In the genomic region with DNA sequence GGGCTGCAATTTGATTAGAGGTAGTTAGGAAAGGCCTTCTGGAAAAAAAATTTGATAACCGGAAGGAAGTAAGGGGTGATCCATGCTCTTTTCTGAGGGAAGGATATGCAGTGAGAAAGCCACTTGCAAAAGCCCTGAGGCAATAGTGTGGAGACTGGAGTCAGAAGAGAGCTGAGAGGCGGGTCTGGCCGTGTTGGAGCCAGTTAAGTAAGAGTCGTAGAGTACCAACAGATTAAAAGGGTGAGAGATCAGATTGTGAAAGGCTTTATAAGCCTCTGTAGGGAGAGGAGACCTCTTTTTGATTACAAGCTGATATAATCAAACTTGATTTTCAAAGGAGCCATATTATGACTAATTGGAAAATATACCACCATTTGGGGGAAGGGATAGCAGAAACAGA, we compare ENCODE assay signal across 11 mouse cellular contexts. TPM values are rescaled to one million over a fixed set of nuclear protein-coding genes. Genes with fewer than 3 reads are reported as not detected.
DNase-seq lines count a peak whose midpoint lies in the region; ATAC-seq and TF ChIP-seq lines count a peak whose summit lies in the region.
"Had no signal": no experiment of that assay in that cellular context is flagged by ENCODE, and none has a peak within 500 bp of the region (broad histone marks: within the 10 kb centered on the region; RNA-seq: fewer than 3 reads in every experiment).

No protein-coding gene starts in this region.

- no peak overlapping the region for H3K27ac ChIP-seq in kidney, embryonic 15.5 days
- H3K27ac ChIP-seq in CH12.LX (ENCODE audit: insufficient read depth, low read depth) = peak overlapping the region; percentile 45; the same call in 1 of the 2 replicates
- peak overlapping the region; percentile 55 for H3K27ac ChIP-seq in bone marrow macrophage, adult 2 months (ENCODE audit: insufficient read depth, low read depth, low read length)

- in situ Hi-C loops in CH12.LX (cut with MboI; ENCODE audit: low pct_ligation_motif_present, low pct_unique_long_range_greater_than_20kb, low sequenced_read_pairs) = no loop called here

- H3K79me2 ChIP-seq in CH12.LX (replicated peaks; ENCODE audit: control insufficient read depth, extremely low read depth, insufficient read depth, poor library complexity, severe bottlenecking) = peaks cover 48% of the 10 kb centered on the region

- H3K4me3 ChIP-seq in kidney, embryonic 15.5 days (replicated peaks) = 0 out of 2 replicates have a peak overlapping the region, but pooled peaks have one; percentile 12
- peak overlapping the region; percentile 61 to 94 (median 69) for H3K4me3 ChIP-seq in CH12.LX (replicated peaks in 1 of 3; ENCODE audit: low read depth in 2 of 3, low read length in 2 of 3, poor library complexity in 1 of 3)
- H3K4me3 ChIP-seq in bone marrow macrophage, adult 2 months (ENCODE audit: insufficient read depth, low read length) = peak overlapping the region; percentile 31

- H3K36me3 ChIP-seq in kidney, embryonic 15.5 days = no peaks in the 10 kb centered on the region
- peaks cover 0 to 5% of the 10 kb centered on the region in 2 experiments for H3K36me3 ChIP-seq in CH12.LX (replicated peaks in 1 of 2; ENCODE audit: control insufficient read depth in 1 of 2, insufficient read depth in 1 of 2, low read length in 1 of 2)

- peak overlapping the region; percentile 92; the same call in 1 of the 2 replicates for H3K4me2 ChIP-seq in kidney, embryonic 15.5 days
- peak overlapping the region; percentile 84 for H3K4me2 ChIP-seq in CH12.LX (ENCODE audit: insufficient read depth, low read depth, poor library complexity, severe bottlenecking)

- TF ChIP-seq RAD21 in CH12.LX (IDR thresholded peaks at IDR 0.05; ENCODE audit: low read depth, low read length) = no peak

- dilution Hi-C loops in CH12.LX (cut with MboI; ENCODE audit: extremely low pct_ligation_motif_present, extremely low pct_unique_long_range_greater_than_20kb, low sequenced_read_pairs) = no loop called here

- ATAC-seq in kidney, embryonic 15.5 days (replicated peaks; ENCODE audit: low FRiP score) = no peak

- TF ChIP-seq CTCF in CH12.LX (conservative IDR thresholded peaks at IDR 0.05 in 1 of 2, IDR thresholded peaks at IDR 0.05 in 1 of 2; ENCODE audit: low read depth in 2 of 2, low read length in 2 of 2) = no peak
- TF ChIP-seq CTCF in bone marrow macrophage, adult 2 months (IDR thresholded peaks at IDR 0.05; ENCODE audit: low read depth, low read length) = no peak

- no peaks in the 10 kb centered on the region for H3K27me3 ChIP-seq in kidney, embryonic 15.5 days
- H3K27me3 ChIP-seq in CH12.LX (replicated peaks) = no peaks in the 10 kb centered on the region

- no peak for TF ChIP-seq EP300 in CH12.LX (IDR thresholded peaks at IDR 0.05; ENCODE audit: low read length)

- peaks cover 14% of the 10 kb centered on the region for H3K4me1 ChIP-seq in kidney, embryonic 15.5 days
- H3K4me1 ChIP-seq in CH12.LX (ENCODE audit: control insufficient read depth in 1 of 2, insufficient read depth in 2 of 2) = peaks cover 13 to 43% of the 10 kb centered on the region in 2 experiments
- H3K4me1 ChIP-seq in bone marrow macrophage, adult 2 months (ENCODE audit: control insufficient read depth, insufficient read depth, low read length) = peaks cover 34% of the 10 kb centered on the region

- DNase-seq in kidney, adult 9 months = no peak
- peak; percentile 49 for DNase-seq in CH12.LX (ENCODE audit: extremely low read depth)
- peak; percentile 63 for DNase-seq in lung, postnatal 36 days
- no peak for DNase-seq in Muller cell, postnatal 12 days (ENCODE audit: inconsistent ontology term)
- no peak for DNase-seq in cerebellum, adult 9-11 months
- DNase-seq: cerebellum, postnatal 36 days; gastrocnemius, postnatal 10 days; heart, postnatal 36 days; lung, embryonic 14.5 days had no signal

- TF ChIP-seq POLR2A in CH12.LX (IDR thresholded peaks at IDR 0.05; ENCODE audit: low read depth, low read length) = peak; percentile 38; the same call in 1 of the 2 replicates
- TF ChIP-seq POLR2A in bone marrow macrophage, adult 2 months (IDR thresholded peaks at IDR 0.05; ENCODE audit: borderline replicate concordance, low read depth, low read length) = no peak

- H3K9ac ChIP-seq in kidney, embryonic 15.5 days = no peak overlapping the region
- peak overlapping the region; percentile 90 for H3K9ac ChIP-seq in CH12.LX (ENCODE audit: insufficient read depth, low read depth)
- H3K9ac ChIP-seq: lung, embryonic 14.5 days had no signal

- no peaks in the 10 kb centered on the region for H3K9me3 ChIP-seq in kidney, embryonic 15.5 days (replicated peaks)
- no peaks in the 10 kb centered on the region for H3K9me3 ChIP-seq in CH12.LX (replicated peaks; ENCODE audit: low read length)

- WGBS in kidney, embryonic 15.5 days = 65% methylated on average over 4 of the region's 4 CpGs

TF ChIP-seq in CH12.LX, 34 proteins besides CTCF, POLR2A, EP300 and RAD21:
- TF ChIP-seq ZKSCAN1 (IDR thresholded peaks at IDR 0.05; ENCODE audit: borderline replicate concordance, low read depth, low read length) (no peak), MXI1 (IDR thresholded peaks at IDR 0.05; ENCODE audit: low read depth, low read length) (peak; percentile 33; the same call in 1 of the 2 replicates), E2F4 (IDR thresholded peaks at IDR 0.05; ENCODE audit: insufficient replicate concordance, low read depth, low read length) (no peak), CHD2 (IDR thresholded peaks at IDR 0.05; ENCODE audit: low read length) (no peak), NELFE (IDR thresholded peaks at IDR 0.05; ENCODE audit: low read depth, low read length) (no peak), POLR2AphosphoS2 (IDR thresholded peaks at IDR 0.05; ENCODE audit: low read depth, low read length) (no peak), KAT2A (IDR thresholded peaks at IDR 0.05; ENCODE audit: insufficient replicate concordance, low read length) (no peak), MAX (IDR thresholded peaks at IDR 0.05; ENCODE audit: low read length) (no peak), CHD1 (IDR thresholded peaks at IDR 0.05; ENCODE audit: low read depth, low read length) (peak; percentile 31; the same call in 1 of the 2 replicates), SIN3A (IDR thresholded peaks at IDR 0.05; ENCODE audit: low read length) (peak; percentile 25; the same call in 1 of the 2 replicates), JUN (IDR thresholded peaks at IDR 0.05; ENCODE audit: insufficient read depth, low read depth, low read length) (no peak), TBP (conservative IDR thresholded peaks at IDR 0.05; ENCODE audit: low read depth, low read length) (peak; percentile 75; the same call in 1 of the 2 replicates)
TF ChIP-seq in CH12.LX: peak in this region for 4.

RNA-seq across cellular contexts. Expression of a gene that starts 1.7 kb away (rescaled TPM):
- polyA plus RNA-seq in kidney, embryonic 15.5 days (2015; fragmentation: Nextera tagmentation; extraction: Ambion mirVana) = 4.2 and 6.3 TPM in 2 replicates
- total RNA-seq in CH12.LX (2012; rRNA removed) (33.1 and 38.1 TPM in 2 replicates), CH12.LX (2014; rRNA removed) (31.2 and 34.8 TPM in 2 replicates)
- polyA plus RNA-seq in CH12.LX (2012; ENCODE audit: insufficient read length, low read depth) = 48.7 and 61.1 TPM in 2 replicates
- 45.9 and 46.5 TPM in 2 replicates for polyA plus RNA-seq in bone marrow macrophage, adult 2 months (2012; ENCODE audit: insufficient read depth, insufficient read length, missing spikeins)

Comparison
In these comparisons a context has a peak if more than half of its experiments do, and no peak if none do; other contexts are left out.
1. H3K4me3 ChIP-seq: peak in every context shown above with its lines; median percentile 69 in CH12.LX; 31 in bone marrow macrophage, adult 2 months; 12 in kidney, embryonic 15.5 days.
2. DNase-seq: peak in CH12.LX (single experiment) and lung, postnatal 36 days (single experiment); none in kidney, adult 9 months (single experiment), Muller cell, postnatal 12 days (single experiment) and cerebellum, adult 9-11 months (single experiment).